In the genomic region with DNA sequence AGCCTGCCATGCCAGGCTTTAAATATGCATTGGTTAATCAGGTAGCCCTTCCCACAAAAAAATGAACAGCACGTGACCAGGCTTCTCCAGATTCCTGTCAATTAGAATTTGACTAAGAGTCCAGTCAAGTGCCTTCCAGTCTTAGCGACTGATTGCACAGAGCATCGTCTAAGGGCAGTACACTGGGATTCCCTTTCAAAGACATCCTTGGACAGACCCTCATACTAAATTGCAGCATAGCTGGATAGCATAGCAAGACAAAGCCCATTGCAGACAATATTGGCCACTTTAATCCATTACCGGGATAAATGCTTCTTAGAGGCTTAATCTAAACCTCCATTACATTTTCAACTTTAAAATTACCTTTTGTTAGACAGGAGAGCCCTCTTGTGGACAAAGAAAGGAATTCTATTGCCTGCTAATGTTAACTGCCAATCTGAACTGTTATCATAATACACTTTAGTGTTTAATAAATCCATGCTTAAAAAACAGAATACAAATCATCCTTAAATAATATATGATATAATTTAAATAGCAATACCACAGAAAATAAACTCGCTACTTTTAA, we compare ENCODE assay signal across 10 mouse cellular contexts. TPM values are rescaled to one million over a fixed set of nuclear protein-coding genes. Genes with fewer than 3 reads are reported as not detected.
DNase-seq lines count a peak whose midpoint lies in the region; ATAC-seq and TF ChIP-seq lines count a peak whose summit lies in the region.
"Had no signal": no experiment of that assay in that cellular context is flagged by ENCODE, and none has a peak within 500 bp of the region (broad histone marks: within the 10 kb centered on the region; RNA-seq: fewer than 3 reads in every experiment).

No protein-coding gene starts in this region.

- WGBS in embryonic facial prominence, embryonic 11.5 days = 51% methylated on average over 5 of the region's 5 CpGs
- 50% methylated on average over 5 of the region's 5 CpGs for WGBS in embryonic facial prominence, embryonic 10.5 days
- WGBS in limb, embryonic 11.5 days = 49% methylated on average over 5 of the region's 5 CpGs
- 57% methylated on average over 5 of the region's 5 CpGs for WGBS in limb, embryonic 10.5 days
- 32% methylated on average over 5 of the region's 5 CpGs for WGBS in midbrain, postnatal 0 days

- H3K36me3 ChIP-seq in embryonic facial prominence, embryonic 11.5 days (replicated peaks; ENCODE audit: control insufficient read depth, insufficient read depth, low read depth, low read length) = no peaks in the 10 kb centered on the region
- no peaks in the 10 kb centered on the region for H3K36me3 ChIP-seq in embryonic facial prominence, embryonic 10.5 days (replicated peaks)
- no peaks in the 10 kb centered on the region for H3K36me3 ChIP-seq in limb, embryonic 11.5 days (ENCODE audit: control insufficient read depth, insufficient read depth, low read length)
- H3K36me3 ChIP-seq in limb, embryonic 10.5 days = no peaks in the 10 kb centered on the region
- H3K36me3 ChIP-seq in midbrain, postnatal 0 days (ENCODE audit: insufficient read depth, low read length) = no peaks in the 10 kb centered on the region

- no peaks in the 10 kb centered on the region for H3K9me3 ChIP-seq in embryonic facial prominence, embryonic 11.5 days (replicated peaks; ENCODE audit: control insufficient read depth, low read length)
- H3K9me3 ChIP-seq in embryonic facial prominence, embryonic 10.5 days = no peaks in the 10 kb centered on the region
- H3K9me3 ChIP-seq in limb, embryonic 11.5 days (ENCODE audit: control insufficient read depth, low read length) = no peaks in the 10 kb centered on the region
- no peaks in the 10 kb centered on the region for H3K9me3 ChIP-seq in limb, embryonic 10.5 days (replicated peaks)
- H3K9me3 ChIP-seq in midbrain, postnatal 0 days (ENCODE audit: low read length) = no peaks in the 10 kb centered on the region

- no peak overlapping the region for H3K4me2 ChIP-seq in embryonic facial prominence, embryonic 11.5 days (ENCODE audit: low read depth, low read length)
- no peak overlapping the region for H3K4me2 ChIP-seq in limb, embryonic 11.5 days (ENCODE audit: low read depth, severe bottlenecking)
- no peak overlapping the region for H3K4me2 ChIP-seq in midbrain, postnatal 0 days (ENCODE audit: low read depth, low read length, poor library complexity, severe bottlenecking)

- H3K27ac ChIP-seq in embryonic facial prominence, embryonic 11.5 days (replicated peaks; ENCODE audit: low read depth, low read length) = no peak overlapping the region
- H3K27ac ChIP-seq in embryonic facial prominence, embryonic 10.5 days (replicated peaks) = no peak overlapping the region
- no peak overlapping the region for H3K27ac ChIP-seq in limb, embryonic 11.5 days (replicated peaks; ENCODE audit: low read depth, low read length)
- H3K27ac ChIP-seq in limb, embryonic 10.5 days = no peak overlapping the region
- H3K27ac ChIP-seq in midbrain, postnatal 0 days (ENCODE audit: low read depth, low read length) = no peak overlapping the region

- peak; percentile 84 for TF ChIP-seq CTCF in midbrain, postnatal 0 days (IDR thresholded peaks at IDR 0.05)

- DNase-seq in embryonic facial prominence, embryonic 11.5 days (ENCODE audit: low spot score) = peak; percentile 72
- DNase-seq in embryonic facial prominence, embryonic 10.5 days (ENCODE audit: low spot score) = no peak
- DNase-seq in limb, embryonic 11.5 days (ENCODE audit: low spot score) = peak; percentile 28
- DNase-seq in limb, embryonic 10.5 days (ENCODE audit: low spot score) = no peak
- peak; percentile 69 for DNase-seq in embryo, embryonic 10.5 days (ENCODE audit: low spot score)
- DNase-seq in midbrain, postnatal 0 days (ENCODE audit: low spot score) = peak; percentile 78
- DNase-seq in thymus, postnatal 14 days = no peak
- no peak for DNase-seq in right cerebral cortex, postnatal 25 days

- no peak for ATAC-seq in embryonic facial prominence, embryonic 11.5 days (replicated peaks; ENCODE audit: insufficient number of reproducible peaks, low FRiP score, low TSS enrichment, low read depth)
- no peak for ATAC-seq in limb, embryonic 11.5 days (ENCODE audit: insufficient number of reproducible peaks, low FRiP score, low TSS enrichment, low read depth)
- no peak for ATAC-seq in midbrain, postnatal 0 days (ENCODE audit: low FRiP score)
- ATAC-seq: intestine, embryonic 16.5 days had no signal

- H3K27me3 ChIP-seq in embryonic facial prominence, embryonic 11.5 days (ENCODE audit: control insufficient read depth, insufficient read depth, low read length) = no peaks in the 10 kb centered on the region
- H3K27me3 ChIP-seq in embryonic facial prominence, embryonic 10.5 days (replicated peaks; ENCODE audit: low read depth, poor library complexity, severe bottlenecking) = peaks cover 6% of the 10 kb centered on the region; the same call in 1 of the 2 replicates
- H3K27me3 ChIP-seq in limb, embryonic 11.5 days (ENCODE audit: control insufficient read depth, insufficient read depth, low read length) = no peaks in the 10 kb centered on the region
- H3K27me3 ChIP-seq in limb, embryonic 10.5 days (ENCODE audit: low read depth, poor library complexity, severe bottlenecking) = peaks cover 18% of the 10 kb centered on the region; the same call in 1 of the 2 replicates
- no peaks in the 10 kb centered on the region; the same call in 1 of the 2 replicates for H3K27me3 ChIP-seq in midbrain, postnatal 0 days (ENCODE audit: insufficient read depth, low read length)

- no peaks in the 10 kb centered on the region for H3K4me1 ChIP-seq in embryonic facial prominence, embryonic 11.5 days (ENCODE audit: control insufficient read depth, insufficient read depth, low read length)
- H3K4me1 ChIP-seq in embryonic facial prominence, embryonic 10.5 days = no peaks in the 10 kb centered on the region
- H3K4me1 ChIP-seq in limb, embryonic 11.5 days (ENCODE audit: control insufficient read depth, insufficient read depth, low read length) = no peaks in the 10 kb centered on the region
- peaks cover 12% of the 10 kb centered on the region for H3K4me1 ChIP-seq in limb, embryonic 10.5 days
- 0 out of 2 replicates have a peak, but pooled peaks cover 2% of the 10 kb centered on the region for H3K4me1 ChIP-seq in midbrain, postnatal 0 days (ENCODE audit: insufficient read depth, low read length)

- H3K4me3 ChIP-seq in embryonic facial prominence, embryonic 11.5 days (ENCODE audit: low read depth, low read length) = no peak overlapping the region
- H3K4me3 ChIP-seq in embryonic facial prominence, embryonic 10.5 days = no peak overlapping the region
- no peak overlapping the region for H3K4me3 ChIP-seq in limb, embryonic 11.5 days (ENCODE audit: low read depth, low read length)
- H3K4me3 ChIP-seq in limb, embryonic 10.5 days = no peak overlapping the region
- no peak overlapping the region for H3K4me3 ChIP-seq in midbrain, postnatal 0 days (ENCODE audit: low read depth, low read length)

- no peak overlapping the region for H3K9ac ChIP-seq in embryonic facial prominence, embryonic 11.5 days (replicated peaks; ENCODE audit: low read length)
- no peak overlapping the region for H3K9ac ChIP-seq in limb, embryonic 11.5 days (ENCODE audit: low read length)
- no peak overlapping the region for H3K9ac ChIP-seq in midbrain, postnatal 0 days (replicated peaks; ENCODE audit: low read length, poor library complexity, severe bottlenecking)

RNA-seq across cellular contexts. Expression of gene Fam19a4, which starts 33.0 kb away (rescaled TPM):
- polyA plus RNA-seq in embryonic facial prominence, embryonic 11.5 days (2014; fragmentation: Nextera tagmentation; extraction: Ambion mirVana) = 1.2 and 2.8 TPM in 2 replicates
- polyA plus RNA-seq in embryonic facial prominence, embryonic 10.5 days (2016; fragmentation: Nextera tagmentation; extraction: Ambion mirVana) = 1.2 and 1.5 TPM in 2 replicates
- 0.74 and 0.81 TPM in 2 replicates for polyA plus RNA-seq in limb, embryonic 11.5 days (2014; fragmentation: Nextera tagmentation; extraction: Ambion mirVana)
- 0.48 and 0.56 TPM in 2 replicates for polyA plus RNA-seq in limb, embryonic 10.5 days (2016; fragmentation: Nextera tagmentation; extraction: Ambion mirVana)
- 4.0 and 5.7 TPM in 2 replicates for total RNA-seq in midbrain, postnatal 0 days (2014; rRNA removed)
- polyA plus RNA-seq in midbrain, postnatal 0 days (2015; fragmentation: Nextera tagmentation; extraction: Ambion mirVana) = 4.6 and 4.8 TPM in 2 replicates
- polyA plus RNA-seq: small intestine, adult 2 months had no signal

Comparison
In these comparisons a context has a peak if more than half of its experiments do, and no peak if none do; other contexts are left out.
1. DNase-seq: peak in embryonic facial prominence, embryonic 11.5 days (single experiment), limb, embryonic 11.5 days (single experiment), embryo, embryonic 10.5 days (single experiment) and midbrain, postnatal 0 days (single experiment); none in embryonic facial prominence, embryonic 10.5 days (single experiment), limb, embryonic 10.5 days (single experiment), thymus, postnatal 14 days (single experiment) and right cerebral cortex, postnatal 25 days (single experiment).